26 mouse cellular contexts compared by ENCODE assay signal in the genomic region with DNA sequence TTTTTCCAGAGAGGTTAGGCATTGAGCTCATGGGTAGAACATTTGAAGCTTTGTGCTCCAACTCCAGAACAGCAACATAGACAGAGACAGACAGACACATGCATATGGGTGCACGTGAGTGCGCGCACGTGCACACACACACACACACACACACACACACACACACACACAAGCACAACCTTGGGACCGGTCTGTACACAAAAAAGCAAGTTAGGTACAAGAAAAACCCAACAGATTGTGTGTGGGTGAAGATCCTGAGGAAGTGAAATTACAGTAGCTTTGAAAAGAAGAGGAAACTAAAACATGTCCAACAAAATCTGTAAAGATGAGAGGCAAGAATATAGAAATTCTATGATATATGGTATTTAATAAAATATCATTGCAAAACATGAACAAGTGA. TPM values are rescaled to one million over a fixed set of nuclear protein-coding genes. Genes with fewer than 3 reads are reported as not detected.
"Had no signal": no experiment of that assay in that cellular context is flagged by ENCODE, and none has a peak within 500 bp of the region (broad histone marks: within the 10 kb centered on the region; RNA-seq: fewer than 3 reads in every experiment).

No protein-coding gene starts in this region.

- DNase-seq: gastrocnemius, adult 2 months; gastrocnemius, postnatal 10 days; gastrocnemius, postnatal 25 days; heart, adult 18-20 months; heart, postnatal 10 days; heart, postnatal 4 days; kidney, adult 18-20 months; kidney, adult 8-10 months; kidney, postnatal 10 days; kidney, postnatal 25 days; layer of hippocampus, adult 9-11 months; layer of hippocampus, postnatal 36 days; liver; liver, embryonic 13.5 days had no signal

- H3K4me3 ChIP-seq: gastrocnemius, adult 2 months; heart, embryonic 10.5 days; heart, embryonic 12.5 days; hindbrain, embryonic 10.5 days; hindbrain, embryonic 12.5 days; intestine, embryonic 15.5 days; limb, embryonic 10.5 days; limb, embryonic 12.5 days; liver, embryonic 13.5 days had no signal

- ATAC-seq: hindbrain, embryonic 16.5 days; inflammation-experienced regulatory T-cells, adult 6 months; intestine, embryonic 15.5 days; intestine, postnatal 0 days had no signal

- H3K27ac ChIP-seq: gastrocnemius, adult 2 months; heart, embryonic 10.5 days; hindbrain, embryonic 10.5 days; hindbrain, embryonic 12.5 days; hindbrain, embryonic 14.5 days; intestine, embryonic 15.5 days; limb, embryonic 10.5 days; limb, embryonic 12.5 days; liver, embryonic 13.5 days had no signal

- H3K4me1 ChIP-seq: heart, embryonic 10.5 days; hindbrain, embryonic 10.5 days; hindbrain, embryonic 12.5 days; intestine, embryonic 15.5 days; limb, embryonic 10.5 days; limb, embryonic 12.5 days had no signal

RNA-seq across cellular contexts. Expression of a gene that starts 53.1 kb away (rescaled TPM):
- total RNA-seq: granulocyte monocyte progenitor cell, adult 5-6 weeks had no signal
